Mouse (Mus musculus) heart, postnatal 14 days (tissue): ENCODE measurements around the gene Olfr102. TPM values are rescaled to one million over a fixed set of nuclear protein-coding genes. Genes with fewer than 3 reads are reported as not detected.

Experiments
- DNase-seq, 2 experiments: peaks; one replicate each; pipeline ENCODE4 v3.0.0; 2021 to 2022
- intact Hi-C: fragments of 180-260 bp; cut with DNase I; formaldehyde crosslinking; loops from one replicate; pipeline ENCODE4 v1.15.1; 2025
- long read RNA-seq, 2 experiments: library from polyadenylated mRNA; stranded (forward); transcript quantifications; one replicate each; pipeline ENCODE4 v2.0.0; 2021
- total RNA-seq, 2 experiments: library from RNA; stranded (reverse); gene quantifications; 2 replicates each; pipeline ENCODE4 v1.2.3; 2021

Olfr102 gene
- not detected for total RNA-seq
- long read RNA-seq, experiment 1 = 0 reads
- long read RNA-seq, experiment 2 = 0 reads

GRCm38 (mm10) chr17:37316954-37317353 is at the start of gene Olfr102:
Gene Olfr102 (minus strand): TSS chr17:37317054.
- DNase-seq = no peak
- intact Hi-C loops = no loop called here

GRCm38 (mm10) chr17:37359282-37359681 is 42.4 kb upstream of the Olfr102 start, which contains the start of gene Olfr104-ps:
Gene Olfr104-ps (plus strand): TSS chr17:37359582.
- no peak for DNase-seq
- intact Hi-C loops = no loop called here

GRCm38 (mm10) chr17:37339598-37339997 is 22.7 kb upstream of the Olfr102 start, which contains the start of gene Olfr103:
Gene Olfr103 (minus strand): TSS chr17:37339698.
- intact Hi-C loops = no loop called here
- DNase-seq = no peak

GRCm38 (mm10) chr17:37310146-37310699 is 6.6 kb downstream of the Olfr102 start:
- intact Hi-C loops = no loop called here
- no peak for DNase-seq

GRCm38 (mm10) chr17:37308483-37308882 is 8.4 kb downstream of the Olfr102 start:
- no peak for DNase-seq

GRCm38 (mm10) chr17:37304213-37304612 is 12.6 kb downstream of the Olfr102 start, which contains the start of gene Olfr101:
Gene Olfr101 (minus strand): TSS chr17:37304313.
- intact Hi-C loops = no loop called here
- no peak for DNase-seq

More at GRCm38 (mm10) chr17:37308483-37308882, 8.4 kb downstream of the Olfr102 start:
- intact Hi-C loops = no loop called here

GRCm38 (mm10) chr17:37283360-37283759 is 33.5 kb downstream of the Olfr102 start, which contains the start of gene Olfr99:
Gene Olfr99 (minus strand): TSS chr17:37283460.
- no peak for DNase-seq
- intact Hi-C loops = no loop called here

GRCm38 (mm10) chr17:37280331-37280730 is 36.5 kb downstream of the Olfr102 start:
- no peak for DNase-seq
- intact Hi-C loops = no loop called here

GRCm38 (mm10) chr17:37276573-37276972 is 40.3 kb downstream of the Olfr102 start:
- no peak for DNase-seq
- intact Hi-C loops = no loop called here

GRCm38 (mm10) chr17:37275626-37276248 is 41.1 kb downstream of the Olfr102 start:
- DNase-seq = no peak
- intact Hi-C loops = no loop called here

GRCm38 (mm10) chr17:37270702-37271092 is 46.2 kb downstream of the Olfr102 start:
- DNase-seq = peak; percentile 36 to 47
- intact Hi-C loops = no loop called here

GRCm38 (mm10) chr17:37270058-37270701 is 46.7 kb downstream of the Olfr102 start, which contains the start of gene H2-M3:
Gene H2-M3 (plus strand): TSS chr17:37270220.
- intact Hi-C loops = no loop called here
- DNase-seq = peak; percentile 86 to 93

GRCm38 (mm10) chr17:37263626-37264025 is 53.2 kb downstream of the Olfr102 start, which contains the start of gene Olfr98:
Gene Olfr98 (minus strand): TSS chr17:37263749.
- intact Hi-C loops = no loop called here
- no peak for DNase-seq

Other genes starting within 250 kb of the Olfr102 start
- gene Olfr90, start 228.6 kb downstream of the Olfr102 start, total RNA-seq = not detected
- gene Olfr91, start 218.8 kb downstream of the Olfr102 start, total RNA-seq = not detected
- not detected for gene Olfr92, start 197.0 kb downstream of the Olfr102 start, total RNA-seq
- gene Olfr93, start 155.6 kb downstream of the Olfr102 start, total RNA-seq = not detected
- under 1 TPM in 1 of 2 experiments, not detected in 1; 0.80 TPM for gene Ubd, start 123.2 kb downstream of the Olfr102 start, total RNA-seq
- gene Olfr94, start 116.1 kb downstream of the Olfr102 start, total RNA-seq = not detected
- not detected for gene Olfr95, start 103.9 kb downstream of the Olfr102 start, total RNA-seq
- not detected for gene Olfr96, start 96.9 kb downstream of the Olfr102 start, total RNA-seq
- not detected for gene Olfr97, start 79.7 kb downstream of the Olfr102 start, total RNA-seq
- gene Olfr98, start 53.3 kb downstream of the Olfr102 start, total RNA-seq = not detected
- gene H2-M3, start 46.8 kb downstream of the Olfr102 start, total RNA-seq = 1 to 10 TPM; 2.3 to 2.4 TPM
- gene Olfr99, start 33.6 kb downstream of the Olfr102 start, total RNA-seq = not detected
- not detected for gene Olfr101, start 12.7 kb downstream of the Olfr102 start, total RNA-seq
- gene Olfr103, start 22.6 kb upstream of the Olfr102 start, total RNA-seq = not detected
- not detected for gene Olfr104-ps, start 42.5 kb upstream of the Olfr102 start, total RNA-seq
- gene Olfr105-ps, start 62.0 kb upstream of the Olfr102 start, total RNA-seq = not detected
- gene Olfr106-ps, start 73.3 kb upstream of the Olfr102 start, total RNA-seq = not detected
- gene Olfr107, start 82.2 kb upstream of the Olfr102 start, total RNA-seq = not detected
- not detected for gene Olfr108, start 128.4 kb upstream of the Olfr102 start, total RNA-seq
- not detected for gene Olfr109, start 141.9 kb upstream of the Olfr102 start, total RNA-seq
- gene H2-M2, start 166.5 kb upstream of the Olfr102 start, total RNA-seq = under 1 TPM in 1 of 2 experiments, not detected in 1; 0.49 TPM
- gene Olfr110, start 175.4 kb upstream of the Olfr102 start, total RNA-seq = not detected
- gene Olfr111, start 191.0 kb upstream of the Olfr102 start, total RNA-seq = not detected